24 mouse cellular contexts compared by ENCODE assay signal in the genomic region with DNA sequence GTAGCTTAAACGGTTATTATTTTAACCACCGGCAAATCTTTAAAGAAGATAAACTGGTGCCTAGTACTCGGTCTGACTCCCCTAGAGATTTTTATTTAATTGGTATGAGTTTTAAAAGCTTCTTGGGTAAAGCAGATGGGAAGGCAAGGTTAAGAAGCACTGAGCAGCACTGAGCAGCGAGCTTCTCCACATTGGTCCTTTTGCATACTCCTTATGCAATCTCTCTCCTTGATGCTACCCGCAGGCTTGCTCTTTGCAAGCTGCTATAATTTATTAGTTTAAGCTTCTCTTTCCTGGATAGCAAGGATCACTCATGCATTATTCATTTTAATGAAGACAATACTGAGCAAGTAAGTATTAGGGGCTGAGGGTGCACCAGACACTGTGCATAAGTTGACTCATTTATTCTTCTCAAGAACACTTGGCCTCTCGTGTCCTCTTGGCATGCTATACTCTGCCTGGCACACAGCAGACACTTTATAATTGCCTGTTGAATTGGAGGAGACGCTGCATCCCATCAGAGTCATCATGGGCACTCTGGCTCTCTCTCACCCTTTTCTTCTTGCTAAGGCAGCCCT.
A peak's percentile ranks its signal among the peaks of the same experiment; 100 is the strongest.
DNase-seq lines count a peak whose midpoint lies in the region; ATAC-seq lines count a peak whose summit lies in the region.
"Had no signal": no experiment of that assay in that cellular context is flagged by ENCODE, and none has a peak within 500 bp of the region (broad histone marks: within the 10 kb centered on the region; RNA-seq: fewer than 3 reads in every experiment).

No protein-coding gene starts in this region.

- no peak overlapping the region for H3K9ac ChIP-seq in hindbrain, embryonic 15.5 days
- H3K9ac ChIP-seq in hindbrain, embryonic 11.5 days (ENCODE audit: low read depth, low read length), result no peak overlapping the region
- H3K9ac ChIP-seq in hindbrain, embryonic 16.5 days (ENCODE audit: low read depth, low read length), result no peak overlapping the region
- no peak overlapping the region for H3K9ac ChIP-seq in midbrain, embryonic 14.5 days (replicated peaks; ENCODE audit: low read length)
- no peak overlapping the region for H3K9ac ChIP-seq in neural tube, embryonic 15.5 days (replicated peaks)
- H3K9ac ChIP-seq: embryonic facial prominence, embryonic 15.5 days; heart, embryonic 15.5 days; intestine, embryonic 15.5 days; limb, embryonic 12.5 days; liver, postnatal 0 days had no signal

- no peak overlapping the region for H3K27ac ChIP-seq in hindbrain, embryonic 15.5 days (replicated peaks)
- H3K27ac ChIP-seq in hindbrain, embryonic 11.5 days (ENCODE audit: low read depth, low read length), result no peak overlapping the region
- no peak overlapping the region for H3K27ac ChIP-seq in hindbrain, embryonic 16.5 days (ENCODE audit: low read depth, low read length)
- H3K27ac ChIP-seq in midbrain, embryonic 14.5 days (replicated peaks; ENCODE audit: low read depth, low read length), result no peak overlapping the region
- no peak overlapping the region for H3K27ac ChIP-seq in neural tube, embryonic 15.5 days (replicated peaks)
- H3K27ac ChIP-seq: embryonic facial prominence, embryonic 15.5 days; heart, embryonic 15.5 days; intestine, embryonic 15.5 days; layer of hippocampus, adult 2 months; limb, embryonic 12.5 days; macrophage had no signal

- no peaks in the 10 kb centered on the region for H3K9me3 ChIP-seq in hindbrain, embryonic 15.5 days
- H3K9me3 ChIP-seq in hindbrain, embryonic 11.5 days (ENCODE audit: control insufficient read depth, low read length), result no peaks in the 10 kb centered on the region
- no peaks in the 10 kb centered on the region for H3K9me3 ChIP-seq in hindbrain, embryonic 16.5 days (ENCODE audit: control insufficient read depth, low read length)
- H3K9me3 ChIP-seq in midbrain, embryonic 14.5 days (ENCODE audit: control insufficient read depth, low read length), result no peaks in the 10 kb centered on the region
- H3K9me3 ChIP-seq in neural tube, embryonic 15.5 days (replicated peaks), result no peaks in the 10 kb centered on the region
- H3K9me3 ChIP-seq: embryonic facial prominence, embryonic 15.5 days; heart, embryonic 15.5 days; intestine, embryonic 15.5 days; limb, embryonic 12.5 days had no signal

- 0 out of 2 replicates have a peak, but pooled peaks have one; percentile 59 for ATAC-seq in hindbrain, embryonic 15.5 days (ENCODE audit: low FRiP score, low read depth)
- no peak for ATAC-seq in hindbrain, embryonic 11.5 days (ENCODE audit: low FRiP score)
- peak; percentile 72 for ATAC-seq in hindbrain, embryonic 16.5 days
- no peak for ATAC-seq in midbrain, embryonic 14.5 days (ENCODE audit: low FRiP score, low TSS enrichment)
- ATAC-seq in neural tube, embryonic 15.5 days (ENCODE audit: low FRiP score), result peak; percentile 64
- ATAC-seq: intestine, embryonic 15.5 days; liver, postnatal 0 days; lung, postnatal 0 days had no signal

- WGBS in hindbrain, embryonic 15.5 days, result 55% methylated on average over 7 of the region's 7 CpGs
- whole genome bisulfite sequencing in hindbrain, embryonic 11.5 days, result 81% methylated on average over 7 of the region's 7 CpGs
- WGBS in hindbrain, embryonic 16.5 days, result 58% methylated on average over 7 of the region's 7 CpGs
- WGBS in midbrain, embryonic 14.5 days, result 58% methylated on average over 7 of the region's 7 CpGs
- 37% methylated on average over 7 of the region's 7 CpGs for WGBS in neural tube, embryonic 15.5 days

- H3K4me2 ChIP-seq in hindbrain, embryonic 15.5 days, result no peak overlapping the region
- no peak overlapping the region for H3K4me2 ChIP-seq in hindbrain, embryonic 11.5 days (replicated peaks; ENCODE audit: low read depth, low read length)
- no peak overlapping the region for H3K4me2 ChIP-seq in hindbrain, embryonic 16.5 days (ENCODE audit: low read length)
- no peak overlapping the region for H3K4me2 ChIP-seq in midbrain, embryonic 14.5 days (ENCODE audit: low read length)
- H3K4me2 ChIP-seq in neural tube, embryonic 15.5 days, result no peak overlapping the region
- H3K4me2 ChIP-seq: embryonic facial prominence, embryonic 15.5 days; heart, embryonic 15.5 days; intestine, embryonic 15.5 days; limb, embryonic 12.5 days; liver, embryonic 11.5 days had no signal

- H3K4me1 ChIP-seq in hindbrain, embryonic 15.5 days (replicated peaks), result 0 out of 2 replicates have a peak, but pooled peaks cover 6% of the 10 kb centered on the region
- H3K4me1 ChIP-seq in hindbrain, embryonic 11.5 days (replicated peaks; ENCODE audit: control insufficient read depth, insufficient read depth, low read length), result no peaks in the 10 kb centered on the region
- no peaks in the 10 kb centered on the region; the same call in 1 of the 2 replicates for H3K4me1 ChIP-seq in hindbrain, embryonic 16.5 days (ENCODE audit: control insufficient read depth, insufficient read depth, low read depth, low read length)
- 0 out of 2 replicates have a peak, but pooled peaks cover 4% of the 10 kb centered on the region for H3K4me1 ChIP-seq in midbrain, embryonic 14.5 days (ENCODE audit: control insufficient read depth, insufficient read depth, low read length)
- H3K4me1 ChIP-seq in neural tube, embryonic 15.5 days, result peaks cover 19% of the 10 kb centered on the region; the same call in 1 of the 2 replicates
- H3K4me1 ChIP-seq: heart, embryonic 15.5 days; intestine, embryonic 15.5 days; limb, embryonic 12.5 days had no signal

- no peaks in the 10 kb centered on the region for H3K27me3 ChIP-seq in hindbrain, embryonic 15.5 days
- no peaks in the 10 kb centered on the region for H3K27me3 ChIP-seq in hindbrain, embryonic 11.5 days (ENCODE audit: control insufficient read depth, insufficient read depth, low read length)
- H3K27me3 ChIP-seq in hindbrain, embryonic 16.5 days (replicated peaks; ENCODE audit: control insufficient read depth, insufficient read depth, low read length), result no peaks in the 10 kb centered on the region
- no peaks in the 10 kb centered on the region for H3K27me3 ChIP-seq in midbrain, embryonic 14.5 days (ENCODE audit: control insufficient read depth, insufficient read depth, low read length)
- no peaks in the 10 kb centered on the region for H3K27me3 ChIP-seq in neural tube, embryonic 15.5 days (replicated peaks)
- H3K27me3 ChIP-seq: embryonic facial prominence, embryonic 15.5 days; heart, embryonic 15.5 days; intestine, embryonic 15.5 days; limb, embryonic 12.5 days had no signal

- no peaks in the 10 kb centered on the region for H3K36me3 ChIP-seq in hindbrain, embryonic 15.5 days
- H3K36me3 ChIP-seq in hindbrain, embryonic 11.5 days (ENCODE audit: control insufficient read depth, insufficient read depth, low read length), result no peaks in the 10 kb centered on the region
- H3K36me3 ChIP-seq in hindbrain, embryonic 16.5 days (ENCODE audit: control insufficient read depth, insufficient read depth, low read length), result no peaks in the 10 kb centered on the region
- H3K36me3 ChIP-seq in midbrain, embryonic 14.5 days (ENCODE audit: control insufficient read depth, insufficient read depth, low read length), result no peaks in the 10 kb centered on the region
- H3K36me3 ChIP-seq in neural tube, embryonic 15.5 days, result no peaks in the 10 kb centered on the region
- H3K36me3 ChIP-seq: embryonic facial prominence, embryonic 15.5 days; heart, embryonic 15.5 days; intestine, embryonic 15.5 days; limb, embryonic 12.5 days had no signal

- DNase-seq in hindbrain, embryonic 11.5 days (ENCODE audit: low spot score), result no peak
- DNase-seq in midbrain, embryonic 14.5 days, result peak; percentile 35
- no peak for DNase-seq in cerebellum, postnatal 36 days
- no peak for DNase-seq in thymus, postnatal 0 days (ENCODE audit: low spot score)
- DNase-seq: adrenal gland, postnatal 10 days; cerebellum, adult 9-10 months; gastrocnemius, postnatal 36 days; heart, postnatal 4 days; kidney, adult 9 months; kidney, postnatal 14 days; liver, postnatal 0 days; right cerebral cortex, postnatal 14 days had no signal

- no peak overlapping the region for H3K4me3 ChIP-seq in hindbrain, embryonic 15.5 days
- no peak overlapping the region for H3K4me3 ChIP-seq in hindbrain, embryonic 11.5 days (ENCODE audit: low read depth, low read length)
- H3K4me3 ChIP-seq in hindbrain, embryonic 16.5 days (ENCODE audit: low read length), result no peak overlapping the region
- H3K4me3 ChIP-seq in midbrain, embryonic 14.5 days (replicated peaks; ENCODE audit: low read depth, low read length), result no peak overlapping the region
- H3K4me3 ChIP-seq in neural tube, embryonic 15.5 days (replicated peaks), result no peak overlapping the region
- H3K4me3 ChIP-seq: embryonic facial prominence, embryonic 15.5 days; heart, embryonic 15.5 days; intestine, embryonic 15.5 days; layer of hippocampus, adult 2 months; limb, embryonic 12.5 days; myocyte had no signal

Comparison
In these comparisons a context has a peak if more than half of its experiments do, and no peak if none do; other contexts are left out.
1. ATAC-seq: peak in hindbrain, embryonic 15.5 days (single experiment), hindbrain, embryonic 16.5 days (single experiment) and neural tube, embryonic 15.5 days (single experiment); none in hindbrain, embryonic 11.5 days (single experiment) and midbrain, embryonic 14.5 days (single experiment).